Mouse (Mus musculus) lung, postnatal 0 days (tissue): Measurements from ENCODE around the gene Muc5b. TPM values are rescaled to one million over a fixed set of nuclear protein-coding genes. Genes with fewer than 3 reads are reported as not detected.
"Not testable (repeated sequence)": the region's sequence is repeated elsewhere in the genome, so short reads cannot be mapped to it uniquely, and the experiment has no call there.

Source experiments
- ATAC-seq: fragments of 200-750 bp; cut with Nextera tagmentation; 2 replicates; pipeline ENCODE4 v1.8.0; 2017; ENCODE audit warnings: moderate library complexity
- DNase-seq: peaks from one replicate; pipeline ENCODE4 v3.0.0-alpha.2; 2016; ENCODE audit warnings: low spot score
- H3K27ac ChIP-seq: fragments of 300-500 bp; sonication (generic); 2 replicates; pipeline ENCODE4 v1.5.1; 2014; ENCODE audit warnings: antibody characterized with exemption, mild to moderate bottlenecking, low read length, mixed read lengths
- H3K27me3 ChIP-seq: fragments of 300-500 bp; sonication (generic); replicated peaks from 2 replicates; pipeline ENCODE4 v1.6.1; 2014; ENCODE audit warnings: low read length, mixed read lengths; ENCODE audit not compliant: insufficient read depth
- H3K36me3 ChIP-seq: fragments of 300-500 bp; sonication (generic); 2 replicates; pipeline ENCODE4 v1.6.1; 2014; ENCODE audit warnings: low read length, mixed read lengths; ENCODE audit not compliant: insufficient read depth
- H3K4me1 ChIP-seq: fragments of 300-500 bp; sonication (generic); 2 replicates; pipeline ENCODE4 v1.6.1; 2014; ENCODE audit warnings: antibody characterized with exemption, low read depth, low read length, mixed read lengths; ENCODE audit not compliant: insufficient read depth
- H3K4me2 ChIP-seq: fragments of 300-500 bp; sonication (generic); replicated peaks from 2 replicates; pipeline ENCODE4 v1.6.1; 2014; ENCODE audit warnings: low read depth, mild to moderate bottlenecking, low read length, moderate library complexity, mixed read lengths
- H3K4me3 ChIP-seq: fragments of 300-500 bp; sonication (generic); 2 replicates; pipeline ENCODE4 v1.5.1; 2014; ENCODE audit warnings: low read depth, low read length
- H3K9ac ChIP-seq: fragments of 300-500 bp; sonication (generic); replicated peaks from 2 replicates; pipeline ENCODE4 v1.6.1; 2014; ENCODE audit warnings: low read depth, mild to moderate bottlenecking
- H3K9me3 ChIP-seq: fragments of 300-500 bp; sonication (generic); 2 replicates; pipeline ENCODE4 v1.6.1; 2016; ENCODE audit warnings: low read length, mixed read lengths
- CTCF ChIP-seq: IDR thresholded peaks from 2 replicates; pipeline ENCODE4 v1.5.1; 2016; ENCODE audit warnings: antibody characterized with exemption, mild to moderate bottlenecking
- EP300 ChIP-seq: IDR thresholded peaks from 2 replicates; pipeline ENCODE4 v1.6.1; 2016; ENCODE audit warnings: antibody characterized with exemption, mild to moderate bottlenecking, control low read depth
- WGBS: fragments of 180-500 bp; shearing (Covaris S2); extraction: QIAGEN DNeasy Blood & Tissue Kit; methylation state at CpG from one replicate; pipeline ENCODE4 v1.1.7; 2014; 5-methylcytosine and 5-hydroxymethylcytosine counted together
- polyA plus RNA-seq: library from polyadenylated mRNA; unstranded; fragments of >200 nt; fragmentation: Nextera tagmentation; extraction: Ambion mirVana; gene quantifications from 2 replicates; pipeline ENCODE4 v1.2.1, GENCODE M21; 2015

The Muc5b gene
- 0.80 and 1.5 TPM in 2 replicates for polyA plus RNA-seq

- H3K9ac ChIP-seq = no peak within 1 kb of the TSS
- peak; percentile 77 for DNase-seq
- TF ChIP-seq CTCF = no peak
- TF ChIP-seq EP300 = no peak
- no peak within 1 kb of the TSS for H3K27ac ChIP-seq
- H3K9me3 ChIP-seq = no peaks in the 10 kb centered on the region
- WGBS = 43% methylated on average over 5 of the region's 5 CpGs
- H3K36me3 ChIP-seq = no peaks in the 10 kb centered on the region
- H3K4me1 ChIP-seq = no peaks in the 10 kb centered on the region
- ATAC-seq = peak; percentile 77
- no peaks in the 10 kb centered on the region for H3K27me3 ChIP-seq
- no peak within 1 kb of the TSS for H3K4me2 ChIP-seq
- no peak within 1 kb of the TSS for H3K4me3 ChIP-seq
Observed at GRCm38 (mm10) chr7:141838779-141839178, at the start of gene Muc5b. TSS of gene Muc5b (plus strand) at chr7:141839070.

DNA sequence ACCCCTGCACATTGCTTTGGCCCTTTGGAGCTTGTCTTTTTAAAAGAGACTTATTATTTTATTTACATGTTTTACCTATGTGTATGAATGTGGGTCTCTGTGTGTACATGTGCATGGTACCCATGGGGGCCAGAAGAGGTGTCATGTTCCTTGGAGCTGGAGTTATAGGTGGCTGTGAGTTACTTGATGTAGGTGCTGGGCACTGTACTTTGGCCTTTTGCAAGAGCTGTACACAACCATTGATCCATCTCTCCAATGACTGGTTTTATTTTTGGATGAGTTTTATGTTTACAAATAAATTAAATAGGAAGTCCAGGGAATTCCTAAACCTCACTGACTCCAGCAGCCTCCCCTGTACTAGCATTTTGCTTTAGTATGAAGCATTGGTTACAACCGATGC is 44.6 kb upstream of the Muc5b start:
- H3K9me3 ChIP-seq = no peaks in the 10 kb centered on the region
- H3K27ac ChIP-seq = no peak overlapping the region
- H3K27me3 ChIP-seq = no peaks in the 10 kb centered on the region
- ATAC-seq = no peak
- no peaks in the 10 kb centered on the region for H3K36me3 ChIP-seq
- no peaks in the 10 kb centered on the region for H3K4me1 ChIP-seq
- WGBS = 97% methylated on average over 1 of the region's 1 CpGs
- no peak for DNase-seq
- no peak overlapping the region for H3K4me3 ChIP-seq
- no peak overlapping the region for H3K9ac ChIP-seq
- TF ChIP-seq EP300 (no peak), CTCF (no peak)
- no peak overlapping the region for H3K4me2 ChIP-seq

DNA sequence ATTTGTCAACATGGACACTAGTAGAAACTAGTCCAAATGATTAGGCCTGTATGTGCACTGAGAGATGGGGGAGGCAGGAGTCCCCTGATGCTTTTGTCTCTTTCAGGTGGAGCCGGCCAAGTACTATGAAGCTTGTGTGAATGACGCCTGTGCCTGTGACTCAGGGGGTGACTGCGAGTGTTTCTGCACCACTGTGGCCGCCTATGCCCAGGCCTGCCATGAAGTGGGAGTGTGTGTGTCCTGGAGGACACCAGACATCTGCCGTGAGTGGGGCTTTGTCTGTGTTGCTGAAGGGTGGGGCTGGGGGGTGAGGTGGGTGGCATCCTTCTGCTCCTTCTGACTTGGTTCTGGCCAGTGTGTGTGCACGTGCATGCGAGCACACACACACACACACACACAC is 35.7 kb upstream of the Muc5b start:
- H3K4me3 ChIP-seq = no peak overlapping the region

DNA sequence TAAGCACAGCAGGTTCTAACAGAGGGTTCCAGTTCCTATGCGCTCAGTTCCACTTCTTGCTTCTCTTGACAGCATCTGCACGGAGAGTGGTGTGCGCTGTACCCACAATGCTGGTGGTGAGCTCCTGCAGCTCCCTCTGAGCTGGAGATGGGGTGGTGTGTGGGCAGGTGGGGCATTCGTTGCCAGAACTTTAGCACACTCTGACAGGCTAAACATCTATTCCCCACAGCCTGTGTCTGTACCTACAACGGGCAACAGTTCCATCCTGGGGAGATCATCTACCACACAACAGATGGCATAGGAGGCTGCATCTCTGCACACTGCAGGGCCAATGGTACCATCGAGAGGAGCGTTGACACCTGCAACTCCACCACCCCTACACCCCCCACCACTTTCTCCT is 33.5 kb upstream of the Muc5b start:
- Histone ChIP-seq H3K27me3 (no peaks in the 10 kb centered on the region), H3K27ac (no peak overlapping the region), H3K4me2 (no peak overlapping the region), H3K4me3 (no peak overlapping the region), H3K36me3 (no peaks in the 10 kb centered on the region), H3K9ac (no peak overlapping the region), H3K9me3 (no peaks in the 10 kb centered on the region), H3K4me1 (no peaks in the 10 kb centered on the region)
- 89% methylated on average over 7 of the region's 7 CpGs for WGBS
- no peak for ATAC-seq
- DNase-seq = no peak
- TF ChIP-seq EP300 = no peak
- no peak for TF ChIP-seq CTCF

More for the DNA sequence above, 35.7 kb upstream of the Muc5b start:
- no peak overlapping the region for H3K4me2 ChIP-seq
- H3K4me1 ChIP-seq = no peaks in the 10 kb centered on the region
- no peak overlapping the region for H3K27ac ChIP-seq
- 85% methylated on average over 7 of the region's 7 CpGs for WGBS
- H3K36me3 ChIP-seq = no peaks in the 10 kb centered on the region
- TF ChIP-seq EP300 (no peak), CTCF (no peak)
- H3K9me3 ChIP-seq = no peaks in the 10 kb centered on the region
- no peaks in the 10 kb centered on the region for H3K27me3 ChIP-seq
- H3K9ac ChIP-seq = no peak overlapping the region
- no peak for ATAC-seq
- no peak for DNase-seq

DNA sequence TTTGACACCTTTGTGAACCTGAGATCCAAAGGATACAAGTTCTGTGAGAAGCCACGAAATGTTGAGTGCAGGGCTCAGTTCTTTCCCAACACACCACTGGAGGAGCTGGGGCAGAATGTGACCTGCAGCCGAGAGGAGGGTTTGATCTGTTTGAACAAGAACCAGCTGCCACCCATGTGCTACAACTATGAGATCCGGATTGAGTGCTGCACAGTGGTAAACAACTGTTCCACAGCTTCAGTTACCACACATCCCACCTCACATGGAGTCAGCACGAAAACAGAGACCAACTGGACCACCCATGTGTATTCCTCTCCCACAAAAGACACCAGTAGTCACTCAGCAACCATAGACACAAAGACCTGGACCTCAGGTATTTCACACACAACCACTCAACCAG is 31.0 kb upstream of the Muc5b start:
- not testable (repeated sequence) for H3K9ac ChIP-seq

GRCm38 (mm10) chr7:141809933-141810332 is 28.9 kb upstream of the Muc5b start:
- H3K9ac ChIP-seq, H3K4me2 ChIP-seq, H3K9me3 ChIP-seq, H3K4me1 ChIP-seq, H3K4me3 ChIP-seq, DNase-seq, H3K36me3 ChIP-seq, H3K27me3 ChIP-seq, H3K27ac ChIP-seq: not testable (repeated sequence)
- no CpG with 5 or more reads among the region's 4 CpGs for WGBS
- ATAC-seq = peak; percentile 81

More for the DNA sequence above, 31.0 kb upstream of the Muc5b start:
- H3K9me3 ChIP-seq, H3K4me2 ChIP-seq, H3K27me3 ChIP-seq, H3K4me1 ChIP-seq, H3K36me3 ChIP-seq, DNase-seq, H3K27ac ChIP-seq, H3K4me3 ChIP-seq: not testable (repeated sequence)
- no CpG with 5 or more reads among the region's 4 CpGs for WGBS
- ATAC-seq = peak; percentile 75

DNA sequence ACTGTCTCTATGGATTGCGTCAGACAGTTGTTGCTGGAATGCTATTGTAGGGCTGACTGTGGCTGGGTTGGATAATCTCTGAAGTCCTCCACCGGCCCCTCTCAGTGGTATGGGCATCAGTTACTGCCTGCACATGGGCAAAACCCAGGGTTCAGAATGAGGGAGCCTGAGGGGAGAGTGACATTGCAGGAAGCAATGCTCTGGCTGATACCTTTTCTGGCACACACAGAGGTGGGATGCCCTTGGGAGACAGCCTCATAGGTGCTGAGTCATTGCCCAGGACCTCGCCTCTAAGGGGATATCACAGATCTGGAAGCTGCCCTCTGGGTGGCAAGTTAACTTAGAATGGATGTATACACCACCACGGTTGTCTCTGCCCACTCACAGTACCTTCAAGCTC is 25.5 kb upstream of the Muc5b start:
- no peaks in the 10 kb centered on the region for H3K36me3 ChIP-seq
- no peak overlapping the region for H3K27ac ChIP-seq
- no peaks in the 10 kb centered on the region for H3K9me3 ChIP-seq
- ATAC-seq (no peak), DNase-seq (no peak)
- no peak overlapping the region for H3K4me3 ChIP-seq
- no peak overlapping the region for H3K9ac ChIP-seq
- no peak overlapping the region for H3K4me2 ChIP-seq
- H3K4me1 ChIP-seq = no peaks in the 10 kb centered on the region
- H3K27me3 ChIP-seq = no peaks in the 10 kb centered on the region
- 66% methylated on average over 4 of the region's 4 CpGs for WGBS
- TF ChIP-seq CTCF (no peak), EP300 (no peak)
